Mouse (Mus musculus): ENCODE results near the gene Birc5.
"Not testable (repeated sequence)": the region's sequence is repeated elsewhere in the genome, so short reads cannot be mapped to it uniquely, and the experiment has no call there.

Gene Birc5

DNA sequence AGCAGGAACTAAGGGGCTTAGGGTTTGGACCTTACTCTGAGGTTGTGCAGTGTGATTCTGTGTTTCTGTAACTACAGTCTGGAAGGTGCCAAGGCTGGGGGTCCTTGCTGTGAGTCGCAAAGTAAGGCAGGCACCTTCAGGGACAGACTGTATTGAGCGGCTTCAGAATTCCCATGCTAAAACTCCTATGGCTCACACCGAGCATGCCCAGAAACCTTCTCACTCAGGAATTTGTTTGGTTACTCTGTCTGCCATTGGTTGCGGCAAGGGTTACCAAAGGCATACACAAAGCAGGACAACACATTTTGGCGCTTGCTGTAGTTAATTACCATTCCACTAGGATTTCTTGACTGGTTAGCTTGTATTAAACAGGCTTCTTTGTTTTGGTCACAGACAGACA lies 22.9 kb upstream of the Birc5 start:
- CTCF ChIA-PET: interaction anchor here (0.7 to 2.0 kb wide), 3 partner anchors 24 to 178 kb away, joined by 3 to 17 read pairs (median 15); no protein-coding TSS in a partner anchor

- CTCF ChIA-PET: interaction anchor here (0.7 to 1.4 kb wide), 3 partner anchors 22 to 177 kb away, joined by 3 to 17 read pairs (median 4); no protein-coding TSS in a partner anchor
Measured at GRCm38 (mm10) chr11:117826916-117827315, 22.1 kb upstream of the Birc5 start.

DNA sequence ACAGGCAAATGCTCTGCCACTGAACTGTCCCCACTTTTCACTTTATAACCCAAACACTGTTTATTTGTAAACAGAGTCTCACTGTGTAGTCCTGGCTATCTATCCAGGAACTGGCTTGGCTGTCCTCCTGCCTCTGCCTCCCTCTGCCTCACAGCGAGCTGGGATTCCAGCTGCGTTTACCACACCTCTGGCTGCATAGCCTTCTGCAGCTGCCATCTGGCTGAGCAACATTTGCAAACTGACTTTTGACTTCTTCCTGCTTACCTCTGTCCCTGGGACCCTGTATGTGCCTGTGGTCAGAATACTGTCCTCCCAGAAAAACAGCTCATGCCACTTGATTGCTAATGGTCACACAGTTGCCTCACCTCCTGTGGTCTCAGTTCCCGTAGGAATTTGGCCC lies 21.7 kb upstream of the Birc5 start:
- CTCF ChIA-PET: interaction anchor here (1.4 kb wide), 1 partner anchor 23 kb away, joined by 4 read pairs; no protein-coding TSS in a partner anchor

DNA sequence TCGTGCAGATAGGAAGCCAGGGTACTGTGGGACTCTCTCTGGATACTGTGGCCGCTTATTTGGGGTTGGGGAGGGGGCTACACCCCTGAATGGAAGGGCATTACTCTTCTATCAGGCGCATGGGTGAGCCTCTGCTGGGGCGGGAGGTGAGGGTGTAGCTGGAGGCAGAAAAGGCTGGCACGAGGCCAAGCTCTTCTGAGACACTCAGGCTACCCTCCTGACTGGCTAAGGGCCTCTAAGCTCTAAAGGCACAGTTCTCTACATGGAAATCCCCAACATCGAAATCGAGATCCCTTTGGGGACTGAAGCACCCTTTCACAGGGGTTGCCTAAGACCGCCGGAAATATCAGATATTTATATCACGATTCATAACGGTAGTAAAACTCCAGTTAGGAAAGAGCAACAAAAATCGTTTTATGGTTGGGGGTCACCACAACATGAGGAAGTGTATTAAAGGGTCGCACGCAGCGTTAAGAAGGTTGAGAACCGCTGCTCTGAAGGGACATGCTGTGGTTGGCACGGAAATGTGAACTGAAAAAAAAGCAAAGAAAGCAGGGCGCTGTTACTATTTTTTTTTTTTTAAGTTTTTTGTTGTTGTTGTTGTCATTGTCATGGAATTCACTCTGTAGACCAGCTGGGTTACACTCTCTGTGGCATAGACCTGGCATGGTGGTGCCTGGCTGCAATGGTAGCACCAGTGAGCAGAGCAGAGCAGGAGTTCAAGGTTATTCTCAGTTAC lies 20.7 kb upstream of the Birc5 start:
- CTCF ChIA-PET: interaction anchor here (1.4 kb wide), 1 partner anchor 24 kb away, joined by 4 read pairs; no protein-coding TSS in a partner anchor

DNA sequence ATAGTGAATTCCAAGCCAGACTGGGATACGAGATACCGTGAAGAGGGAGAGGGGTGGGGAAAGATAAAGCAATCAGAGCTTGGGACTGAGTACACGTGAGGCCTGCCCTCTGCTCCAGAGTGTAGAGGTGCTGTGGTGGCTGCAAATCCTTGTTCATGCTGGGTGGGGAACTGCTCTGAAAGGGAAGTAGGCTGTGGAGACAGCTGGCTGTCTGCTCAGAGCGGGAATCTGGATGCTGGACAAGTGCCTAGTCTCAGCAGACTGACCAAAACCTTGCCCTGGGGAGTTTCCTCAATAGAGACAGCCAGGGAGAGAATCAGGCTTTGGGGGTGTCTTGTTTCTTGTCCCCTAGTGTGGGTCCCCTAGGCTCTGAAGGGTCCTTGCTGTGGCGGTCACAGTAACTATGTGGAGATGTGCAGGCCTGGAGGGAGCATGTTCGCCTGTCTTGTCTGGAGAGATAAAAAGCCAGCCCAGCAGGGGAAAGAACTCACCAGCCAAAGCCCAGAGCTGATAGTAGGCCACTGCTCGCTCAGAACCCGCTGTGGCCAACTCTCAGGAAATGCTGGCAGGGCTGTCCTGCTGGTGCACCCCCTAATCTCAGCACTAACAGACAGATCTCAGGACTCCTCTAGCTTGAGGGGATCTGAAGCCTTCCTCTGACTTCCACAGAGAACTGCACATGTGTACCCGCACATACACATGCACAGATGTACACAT lies 20.0 kb upstream of the Birc5 start:
- CTCF ChIA-PET: no interaction called here

DNA sequence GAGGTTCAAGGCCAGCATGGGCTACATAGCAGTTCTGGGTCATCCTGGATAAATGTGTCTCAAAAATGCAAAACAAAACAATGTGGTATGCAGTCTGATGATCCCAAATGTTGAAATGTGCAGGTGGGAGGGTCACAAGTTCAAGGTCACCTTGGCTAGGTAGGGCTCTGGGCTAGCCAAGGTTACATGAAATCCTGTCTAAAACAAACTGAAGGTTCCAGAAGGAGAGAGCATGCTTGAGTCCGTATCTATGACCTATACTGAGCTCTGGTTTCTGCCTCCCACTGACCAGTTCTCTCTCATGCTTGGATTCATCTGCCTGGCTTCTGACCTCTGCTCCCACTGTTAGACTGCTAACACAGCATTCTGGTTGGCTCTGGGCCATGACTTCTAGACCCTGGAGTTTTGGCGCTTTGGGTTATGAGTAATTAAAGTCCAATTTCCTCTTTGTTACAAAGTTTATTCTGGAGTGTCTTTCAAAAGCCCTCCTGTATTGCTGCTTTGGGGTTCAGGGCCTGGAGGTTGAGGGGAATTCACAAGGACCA lies 19.3 kb upstream of the Birc5 start:
- CTCF ChIA-PET: no interaction called here

DNA sequence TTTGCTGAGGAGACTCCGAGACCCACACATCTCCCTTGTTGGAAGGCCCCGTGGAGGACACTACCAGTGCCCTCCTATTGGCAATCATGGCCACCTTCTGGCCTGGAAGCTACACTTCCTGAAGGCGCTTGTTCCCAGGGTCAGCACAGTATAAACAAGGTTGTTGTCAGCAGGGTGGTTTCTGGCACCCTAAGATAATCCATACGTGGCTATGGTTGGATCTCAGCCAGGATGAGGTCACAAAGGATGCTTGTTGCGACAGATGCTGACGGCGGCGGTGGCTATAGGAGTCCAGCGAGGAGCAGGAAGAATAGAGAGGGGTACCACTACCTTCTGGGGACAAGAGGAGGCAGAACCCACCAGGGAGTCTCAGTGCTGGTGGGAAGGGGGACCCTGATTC lies 18.6 kb upstream of the Birc5 start:
- CTCF ChIA-PET: no interaction called here

DNA sequence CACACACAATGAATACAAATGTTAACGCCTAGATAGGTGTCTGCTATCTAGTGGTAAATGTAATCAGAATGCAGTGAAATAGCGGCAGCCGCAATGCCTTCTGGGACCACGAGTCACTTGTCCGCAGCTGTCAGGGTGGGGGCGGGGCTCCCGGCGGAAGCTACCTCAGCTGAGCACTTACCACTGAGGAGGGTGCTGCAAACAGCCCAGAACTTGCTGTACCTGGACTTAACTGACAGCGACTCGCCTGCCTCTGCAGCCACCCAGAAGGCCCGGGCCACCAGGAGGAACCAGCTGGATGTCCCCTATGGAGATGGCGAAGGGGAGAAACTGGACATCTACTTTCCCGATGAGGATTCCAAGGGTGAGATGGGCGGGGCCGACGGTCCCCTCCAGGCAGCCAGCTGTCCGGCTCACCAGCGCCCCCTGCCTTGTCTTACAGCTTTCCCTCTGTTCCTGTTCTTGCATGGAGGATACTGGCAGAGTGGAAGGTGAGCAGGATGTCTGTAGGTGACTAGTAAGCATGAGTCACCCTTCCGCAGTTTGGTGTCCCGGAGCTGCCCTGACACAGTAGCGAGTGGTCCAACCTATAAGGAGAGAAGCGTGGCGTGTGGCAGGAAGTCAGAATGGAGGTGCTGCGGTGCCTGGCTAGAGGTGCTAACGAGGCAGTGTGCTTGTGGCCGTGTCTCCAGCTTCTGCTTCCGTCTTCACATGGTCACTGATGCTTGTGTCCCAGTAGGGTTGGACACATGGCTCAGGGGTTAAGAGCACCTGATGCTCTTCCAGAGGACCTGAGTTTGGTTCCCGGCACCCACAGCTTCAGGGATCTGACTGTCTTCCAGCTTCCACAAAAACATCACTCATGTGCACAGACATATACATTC lies 16.7 kb upstream of the Birc5 start:
- CTCF ChIA-PET: interaction anchor here (0.5 to 1.6 kb wide), 4 partner anchors 16 to 123 kb away, joined by 3 to 4 read pairs (median 4); partner anchors contain the start of gene Birc5

- CTCF ChIA-PET: not testable (repeated sequence)
Measured at GRCm38 (mm10) chr11:117833509-117833908, 15.5 kb upstream of the Birc5 start.

- CTCF ChIA-PET: interaction anchor here (1.1 kb wide), 1 partner anchor 12 kb away, joined by 3 read pairs; no protein-coding TSS in a partner anchor
Measured at GRCm38 (mm10) chr11:117834086-117834485, 15.0 kb upstream of the Birc5 start.

GRCm38 (mm10) chr11:117836306-117836705 lies 12.7 kb upstream of the Birc5 start:
- CTCF ChIA-PET: interaction anchor here (0.5 kb wide), 1 partner anchor 1583 kb away, joined by 11 read pairs; no protein-coding TSS in a partner anchor

DNA sequence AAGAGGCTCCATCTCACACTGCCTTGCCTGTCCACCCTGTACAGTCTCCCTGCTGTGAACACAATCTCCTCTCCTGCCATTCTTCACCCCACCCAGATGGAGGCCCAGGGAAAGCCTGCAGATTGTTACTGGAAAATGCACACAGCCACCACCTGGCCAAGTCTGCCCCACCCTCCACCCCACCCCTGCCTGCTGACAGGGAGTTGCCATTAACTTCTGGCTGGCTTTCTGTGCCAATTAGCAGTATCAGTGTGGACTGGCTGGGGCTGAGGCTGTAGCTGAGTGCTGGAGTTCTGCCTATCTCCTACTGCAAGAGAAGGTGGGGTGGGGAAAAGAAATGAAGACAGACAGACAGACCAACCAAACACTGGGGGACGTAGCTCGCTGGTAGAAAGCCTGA lies 10.5 kb upstream of the Birc5 start:
- CTCF ChIA-PET: no interaction called here

- CTCF ChIA-PET: no interaction called here
Measured at GRCm38 (mm10) chr11:117839021-117839420, 10.0 kb upstream of the Birc5 start.

GRCm38 (mm10) chr11:117840910-117841309 lies 8.1 kb upstream of the Birc5 start:
- CTCF ChIA-PET: no interaction called here

- CTCF ChIA-PET: no interaction called here
Measured at GRCm38 (mm10) chr11:117843434-117843833, 5.6 kb upstream of the Birc5 start.

DNA sequence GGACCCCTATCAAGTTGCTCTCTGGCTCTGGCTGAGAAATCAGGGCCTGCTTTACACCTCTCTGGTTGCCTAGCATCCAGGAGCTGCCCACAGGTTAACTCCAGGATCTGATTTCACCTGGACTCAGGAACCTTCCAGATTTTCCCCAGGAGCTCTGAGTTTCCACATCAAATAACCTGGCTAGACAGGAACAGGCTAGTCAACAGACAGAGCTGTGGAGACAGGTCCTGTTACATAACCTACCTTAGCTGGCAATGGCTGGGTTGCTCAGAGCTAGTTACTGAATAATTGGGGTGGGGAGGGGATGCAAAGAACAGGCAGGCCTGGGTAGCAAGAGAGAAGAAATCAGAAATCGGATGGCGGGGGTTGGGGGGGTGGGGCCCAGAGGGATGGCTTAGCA lies 4.1 kb upstream of the Birc5 start:
- CTCF ChIA-PET: no interaction called here

DNA sequence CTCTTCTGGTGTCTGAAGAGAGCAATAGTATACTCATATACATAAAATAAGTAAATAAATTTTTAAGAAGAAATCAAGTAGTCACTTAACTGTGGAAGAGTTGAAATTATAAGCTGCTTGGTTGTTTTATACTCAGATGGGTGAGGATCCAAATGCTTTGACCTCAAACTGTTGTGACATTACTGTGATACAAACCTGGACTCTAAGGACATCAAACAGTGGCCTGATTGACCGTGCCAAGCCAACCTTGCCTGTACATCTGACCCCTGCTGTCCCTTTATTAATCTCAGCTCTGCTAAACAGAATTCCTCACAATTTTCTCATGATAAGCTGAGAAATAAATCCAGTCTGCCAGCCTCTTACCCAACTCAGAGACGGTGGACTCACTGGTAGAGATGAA lies 3.4 kb upstream of the Birc5 start:
- CTCF ChIA-PET: interaction anchor here (1.1 kb wide), 1 partner anchor 11 kb away, joined by 3 read pairs; no protein-coding TSS in a partner anchor

DNA sequence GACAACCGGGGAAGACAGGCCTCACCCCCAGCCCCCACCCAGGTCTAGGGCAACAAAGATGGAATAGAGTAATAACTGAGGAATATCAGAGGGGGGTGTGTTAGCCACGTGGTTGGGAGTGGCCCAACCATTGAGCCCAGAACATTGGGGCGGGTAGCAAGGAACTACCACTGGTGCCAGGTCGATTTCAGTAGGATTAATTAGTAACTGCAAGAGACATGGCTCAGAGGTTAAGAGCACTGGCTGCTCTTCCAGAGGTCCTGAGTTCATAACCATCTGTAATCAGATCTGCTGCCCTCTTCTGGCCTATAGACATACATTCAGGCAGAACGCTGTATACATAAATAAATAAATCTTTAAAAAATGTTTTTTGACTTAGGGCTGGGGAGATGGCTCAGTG lies 2.4 kb upstream of the Birc5 start:
- CTCF ChIA-PET: interaction anchor here (1.1 kb wide), 1 partner anchor 12 kb away, joined by 3 read pairs; no protein-coding TSS in a partner anchor

DNA sequence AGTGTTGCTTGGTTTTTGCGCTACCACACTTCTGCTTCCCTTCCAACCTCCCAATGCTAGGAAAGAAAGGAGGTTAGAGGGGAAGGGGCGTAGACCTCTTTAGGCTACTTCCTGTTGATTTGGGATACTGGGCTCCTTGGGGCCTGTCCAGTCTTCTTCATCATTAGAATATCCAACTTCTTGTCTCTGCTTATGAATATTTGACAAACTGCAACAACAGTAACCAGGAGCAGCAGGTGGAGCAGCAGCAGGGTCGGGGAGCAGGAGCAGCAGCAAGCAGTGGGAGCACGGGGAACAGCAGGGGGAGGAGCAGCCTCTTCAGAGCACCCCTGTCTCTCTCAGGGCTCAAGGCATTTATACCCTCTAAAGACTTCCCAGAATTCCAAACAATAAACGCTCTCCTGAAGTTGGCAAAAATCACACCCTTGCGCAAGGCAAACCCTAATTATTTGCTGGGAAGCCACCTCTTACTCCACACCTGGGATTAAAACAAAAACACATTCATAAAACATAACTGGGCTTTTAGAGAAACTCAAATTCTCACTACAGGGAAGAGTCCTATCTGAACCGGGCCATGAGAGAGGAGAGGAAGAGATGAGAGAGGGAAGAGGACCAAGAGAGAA lies 1.3 kb upstream of the Birc5 start:
- CTCF ChIA-PET: interaction anchor here (0.6 to 1.4 kb wide), 2 partner anchors 15 to 39 kb away, joined by 4 to 5 read pairs; partner anchors contain the start of genes Gm20708 and Syngr2

- CTCF ChIA-PET: interaction anchor here (1.4 kb wide), 1 partner anchor 16 kb away, joined by 4 read pairs; no protein-coding TSS in a partner anchor
Measured at GRCm38 (mm10) chr11:117848271-117848984, 623 bp upstream of the Birc5 start.

All from spleen, embryonic (tissue).